Mouse (Mus musculus) limb, embryonic 15.5 days (tissue): ENCODE results near the gene Ccm2l. TPM values are rescaled to one million over a fixed set of nuclear protein-coding genes. Genes with fewer than 3 reads are reported as not detected.

ENCODE experiments used
- polyA plus RNA-seq: library from polyadenylated mRNA; unstranded; fragments of >200 nt; fragmentation: Nextera tagmentation; extraction: Ambion mirVana; gene quantifications from 2 replicates; pipeline ENCODE4 v1.2.1, GENCODE M21; 2015

Ccm2l gene
- polyA plus RNA-seq, 1 experiment from 2014 or later, result 1.8 TPM

Other genes with a start within 250 kb of the Ccm2l start
- 96.2 and 96.7 TPM in 2 replicates for gene Bcl2l1, start 234.2 kb upstream of the Ccm2l start, polyA plus RNA-seq
- gene Tpx2, start 218.0 kb upstream of the Ccm2l start, polyA plus RNA-seq, result 66.2 and 69.1 TPM in 2 replicates
- gene Mylk2, start 154.6 kb upstream of the Ccm2l start, polyA plus RNA-seq, result 0.90 and 4.2 TPM in 2 replicates
- gene Foxs1, start 132.7 kb upstream of the Ccm2l start, polyA plus RNA-seq, result 3.5 and 5.9 TPM in 2 replicates
- gene Dusp15, start 114.3 kb upstream of the Ccm2l start, polyA plus RNA-seq, result 0.36 and 0.38 TPM in 2 replicates
- gene Ttll9, start 103.5 kb upstream of the Ccm2l start, polyA plus RNA-seq, result 0.15 and 0.52 TPM in 2 replicates
- gene Pdrg1, start 50.5 kb upstream of the Ccm2l start, polyA plus RNA-seq, result 144 and 152 TPM in 2 replicates
- not detected in 2 replicates for gene Xkr7, start 34.1 kb upstream of the Ccm2l start, polyA plus RNA-seq
- gene Hck, start 42.5 kb downstream of the Ccm2l start, polyA plus RNA-seq, result 10.6 and 14.5 TPM in 2 replicates
- 92.6 and 101 TPM in 2 replicates for gene Tm9sf4, start 95.3 kb downstream of the Ccm2l start, polyA plus RNA-seq
- gene Tspyl3, start 159.5 kb downstream of the Ccm2l start, polyA plus RNA-seq, result 14.5 and 14.7 TPM in 2 replicates
- gene Plagl2, start 175.5 kb downstream of the Ccm2l start, polyA plus RNA-seq, result 14.8 and 14.9 TPM in 2 replicates
- 6.7 and 8.5 TPM in 2 replicates for gene Pofut1, start 175.6 kb downstream of the Ccm2l start, polyA plus RNA-seq
- gene Kif3b, start 225.5 kb downstream of the Ccm2l start, polyA plus RNA-seq, result 4.8 and 6.7 TPM in 2 replicates